Mouse (Mus musculus) embryo, embryonic 10.5 days (tissue): Measurements from ENCODE around the gene Xpot.

ENCODE experiments used
- DNase-seq: peaks from one replicate; pipeline ENCODE4 v3.0.0-alpha.2; 2015; ENCODE audit warnings: low spot score

The Xpot gene

DNA sequence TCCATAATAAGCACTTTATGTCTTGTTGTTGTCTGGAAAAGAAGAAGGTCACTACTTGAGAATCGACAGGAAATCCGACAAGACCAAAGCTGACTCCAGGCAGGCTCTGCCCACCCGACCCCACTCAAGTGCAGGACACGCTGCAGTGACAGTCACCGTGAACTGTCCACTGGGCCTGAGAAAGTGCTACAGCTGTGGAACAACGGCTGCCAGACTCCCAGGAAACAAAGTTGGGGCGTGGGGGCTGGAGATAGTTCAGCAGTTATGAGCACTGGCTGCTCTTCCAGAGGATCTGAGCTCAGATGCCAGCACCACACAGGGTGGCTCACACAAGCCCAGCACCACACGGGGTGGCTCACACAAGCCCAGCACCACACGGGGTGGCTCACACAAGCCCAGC is 49.8 kb downstream of the Xpot start:
- no peak for DNase-seq

DNA sequence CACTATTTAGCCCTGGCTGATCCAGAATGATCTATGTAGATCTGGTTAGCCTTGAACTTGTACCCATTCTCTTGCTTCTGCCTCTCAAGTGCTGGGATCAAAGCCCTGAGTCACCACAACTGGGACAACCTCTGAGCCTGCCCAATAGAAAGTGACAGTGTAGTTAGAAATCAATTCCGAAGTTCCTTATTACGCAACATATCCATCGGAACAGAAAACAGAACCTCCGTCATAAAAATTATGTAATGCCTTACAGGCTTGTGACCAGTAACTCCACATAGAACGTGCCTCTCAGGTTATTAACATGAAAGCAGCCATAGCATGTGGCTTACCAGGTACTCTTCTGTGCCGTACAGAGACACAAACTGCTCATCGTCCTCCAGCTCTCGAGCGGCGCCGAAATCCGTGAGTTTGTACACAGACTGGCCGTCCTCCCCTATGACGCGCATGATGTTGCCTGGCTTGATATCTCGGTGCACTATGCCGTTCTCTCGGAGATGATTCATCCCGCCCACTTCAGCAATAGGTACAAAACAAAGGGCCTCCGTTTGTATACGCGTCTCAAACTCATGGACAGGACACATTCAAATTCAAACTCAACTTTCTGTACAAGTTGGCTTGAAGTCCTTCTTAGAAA is 54.5 kb downstream of the Xpot start:
- DNase-seq: no peak

DNA sequence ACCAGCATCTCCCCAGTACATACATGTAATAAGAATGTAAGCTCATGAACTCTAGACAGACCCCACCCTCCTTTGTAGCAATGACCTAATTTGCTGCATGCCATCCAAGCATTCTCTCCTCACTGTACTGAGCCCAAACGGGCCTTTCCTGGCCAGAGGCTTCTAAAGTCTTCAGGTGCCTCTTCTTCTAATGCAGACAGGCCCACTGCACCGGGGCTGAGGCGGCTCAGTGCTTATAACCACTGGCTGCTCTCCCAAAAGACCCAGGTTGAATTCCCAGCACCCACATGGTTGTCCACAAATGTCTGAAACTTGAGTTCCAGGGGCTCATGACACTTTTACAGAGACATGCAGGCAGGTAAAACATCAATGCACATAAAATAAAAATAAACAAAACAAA is 55.1 kb downstream of the Xpot start:
- no peak for DNase-seq

DNA sequence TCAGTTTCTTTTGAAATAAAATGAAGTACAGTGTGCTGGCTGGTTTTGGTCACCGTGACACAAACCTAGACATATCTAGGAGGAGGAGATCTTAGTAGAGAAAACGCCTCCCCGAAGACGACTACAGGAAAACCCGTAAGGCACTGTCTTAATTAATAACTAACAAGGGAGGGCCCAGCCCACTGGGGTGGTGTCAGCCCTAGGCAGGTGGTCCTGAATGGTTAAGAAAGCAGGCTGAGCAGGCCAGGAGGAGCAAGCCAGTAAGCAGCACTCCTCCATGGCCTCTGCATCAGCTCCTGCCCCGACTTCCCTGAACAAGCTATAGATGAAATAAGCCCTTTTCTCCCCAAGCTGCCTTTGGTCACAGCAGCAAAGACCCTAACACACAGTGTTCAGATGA is 56.3 kb downstream of the Xpot start:
- DNase-seq: no peak

DNA sequence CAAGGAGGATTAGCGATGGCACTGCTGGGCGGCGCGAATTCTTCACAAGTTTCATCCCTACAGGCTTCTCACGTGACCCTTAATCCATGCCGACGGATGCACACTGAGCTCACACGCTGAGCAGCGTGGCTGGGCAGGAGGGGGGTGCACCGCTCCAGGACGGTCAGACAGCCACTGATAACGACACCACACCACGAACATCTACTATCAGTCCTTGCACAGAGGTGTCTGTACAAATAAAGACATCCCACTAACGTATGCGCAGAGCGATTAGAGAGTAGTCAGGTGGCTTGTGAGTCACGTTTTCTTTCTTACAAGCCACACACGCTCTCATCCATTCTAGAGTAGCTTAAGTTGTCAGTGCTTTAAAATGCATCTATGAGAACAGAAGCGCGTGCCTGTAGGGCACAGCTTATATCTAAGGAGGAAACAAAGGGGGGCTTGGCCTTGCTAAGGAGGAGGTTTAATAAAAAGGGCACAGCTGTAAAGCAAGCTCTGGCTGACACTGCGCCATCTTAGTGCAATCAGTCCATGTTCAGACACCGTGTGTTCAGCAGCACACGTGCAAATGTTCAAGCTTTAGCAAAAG is 57.0 kb downstream of the Xpot start:
- DNase-seq: peak; percentile 66

DNA sequence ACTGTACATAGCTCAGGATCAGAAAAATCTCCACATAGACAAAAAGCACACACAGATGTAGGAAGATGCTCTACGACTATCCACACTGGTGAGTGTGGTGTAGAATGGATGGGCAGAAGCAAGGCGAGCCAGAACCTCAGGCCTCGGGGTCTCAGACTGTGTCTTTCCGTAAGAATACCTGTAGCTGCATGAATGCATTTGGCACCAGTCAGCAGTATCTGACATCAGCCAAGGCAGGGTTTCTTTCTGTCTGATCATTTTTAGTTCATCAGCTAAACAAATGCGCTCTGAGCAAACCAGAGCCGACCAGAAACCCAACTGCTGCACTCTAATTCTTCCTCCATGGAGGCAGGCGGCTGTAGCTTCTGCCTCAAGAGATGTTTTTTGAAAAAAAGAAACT is 57.6 kb downstream of the Xpot start:
- DNase-seq: no peak

DNA sequence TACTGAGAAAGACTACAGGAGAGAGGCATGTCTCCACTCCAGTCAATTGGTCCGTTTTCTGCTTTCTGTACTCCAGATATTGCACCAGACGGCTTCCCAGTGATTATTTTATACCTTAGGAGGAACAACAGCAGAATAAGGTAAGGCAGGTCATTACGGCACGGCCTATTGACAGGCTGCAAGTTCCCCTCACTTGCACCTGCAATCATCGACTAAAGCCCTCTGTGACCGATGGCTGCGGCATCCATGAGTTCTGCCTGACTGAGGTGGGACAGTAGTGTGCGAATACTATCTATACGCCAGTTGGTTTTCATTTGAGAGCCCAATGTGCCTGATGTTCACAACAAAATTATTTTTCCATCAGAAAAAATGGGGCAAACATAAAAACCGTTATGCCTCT is 58.1 kb downstream of the Xpot start:
- no peak for DNase-seq

DNA sequence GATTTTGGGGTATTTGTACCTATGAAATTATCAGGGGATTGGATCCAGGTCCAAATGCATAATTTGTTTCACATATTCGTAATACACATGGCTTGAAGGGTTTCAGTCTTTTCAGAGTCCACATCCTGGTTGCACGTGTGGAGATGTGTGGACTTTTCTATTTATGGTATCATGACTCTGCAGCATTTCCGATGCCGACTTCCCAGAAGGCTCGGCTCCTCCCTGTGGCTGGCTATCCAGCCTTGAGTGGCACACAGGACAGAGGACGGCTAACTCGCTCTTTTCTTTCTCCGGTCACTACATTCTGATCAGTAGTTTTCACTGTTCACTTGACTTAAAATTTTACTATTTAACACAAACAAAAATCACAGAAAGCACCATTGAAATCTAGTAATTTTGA is 61.7 kb downstream of the Xpot start:
- no peak for DNase-seq

DNA sequence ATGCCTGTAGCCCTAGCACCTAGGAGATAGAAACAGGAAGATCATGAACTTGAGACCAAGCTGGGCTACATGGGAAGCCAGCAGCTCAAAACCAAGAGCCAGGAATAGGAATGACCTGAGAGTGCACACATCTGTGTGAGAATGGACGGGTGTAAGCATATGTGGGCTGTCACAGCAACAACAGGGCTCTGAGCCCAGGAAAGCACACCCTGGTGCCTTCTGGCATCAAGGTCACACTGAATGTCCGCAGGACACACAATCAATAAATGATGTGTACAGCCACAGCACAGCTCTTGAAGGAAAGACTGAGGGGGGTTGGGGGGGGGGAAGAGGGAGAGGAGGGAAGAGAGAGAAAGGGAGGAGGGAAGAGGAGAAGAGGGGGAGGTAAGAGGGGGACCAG is 67.9 kb downstream of the Xpot start:
- DNase-seq: no peak

DNA sequence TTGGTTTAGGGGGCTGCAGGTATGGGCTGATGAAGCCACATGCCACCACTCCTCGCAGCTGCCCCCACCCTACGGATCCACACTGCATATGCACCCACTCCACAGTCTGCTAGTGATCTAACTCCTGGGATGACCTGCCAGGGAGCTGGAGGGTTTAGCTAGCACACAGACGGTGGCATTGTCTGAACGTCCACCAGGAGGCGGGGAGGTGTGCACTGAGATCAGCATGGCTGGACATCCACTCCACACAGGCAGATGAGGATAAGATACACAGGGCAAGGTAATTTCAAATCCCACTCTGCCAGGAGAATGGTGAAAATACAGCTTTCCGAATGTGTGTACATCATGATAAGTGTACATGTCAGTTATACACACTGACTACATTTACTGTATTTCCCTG is 69.9 kb downstream of the Xpot start:
- no peak for DNase-seq

DNA sequence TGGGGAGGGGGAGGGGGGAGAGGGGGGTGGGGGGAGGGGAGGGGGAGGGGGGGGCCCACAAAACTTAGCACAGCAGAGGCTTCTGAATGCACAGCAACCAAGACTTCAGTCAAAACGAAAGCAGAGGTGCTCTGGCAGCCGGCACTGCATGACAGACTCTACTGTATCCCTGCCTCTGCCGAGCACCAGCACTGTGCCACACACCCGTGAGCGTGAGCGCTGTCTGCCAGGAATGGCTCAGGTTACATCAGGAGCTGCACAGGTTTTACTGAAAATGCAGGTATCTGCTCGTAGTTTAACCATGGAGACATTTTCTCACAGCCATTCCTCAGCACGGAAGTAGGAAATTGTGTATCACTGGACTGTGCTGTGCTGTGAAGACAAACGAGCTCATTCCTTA is 75.8 kb downstream of the Xpot start:
- no peak for DNase-seq

DNA sequence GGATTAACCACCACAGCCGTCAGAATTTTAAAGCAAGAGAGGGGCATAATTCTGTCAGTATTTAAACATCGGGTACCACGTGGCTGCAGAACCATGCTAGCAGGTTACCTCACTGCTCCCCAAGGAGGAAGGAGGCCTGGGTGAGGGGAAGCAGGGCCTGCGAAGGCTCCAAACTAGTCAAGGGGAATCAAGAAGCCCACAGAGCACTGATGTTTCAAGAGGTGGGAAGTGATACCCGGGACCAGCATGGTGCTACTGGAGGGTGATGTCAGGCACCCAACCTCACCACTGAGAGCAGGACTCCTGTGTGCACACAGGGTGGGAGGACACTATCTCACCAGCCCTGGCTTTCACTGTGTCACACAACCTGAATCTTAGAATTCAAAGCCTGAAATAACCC is 76.5 kb downstream of the Xpot start:
- DNase-seq: no peak

DNA sequence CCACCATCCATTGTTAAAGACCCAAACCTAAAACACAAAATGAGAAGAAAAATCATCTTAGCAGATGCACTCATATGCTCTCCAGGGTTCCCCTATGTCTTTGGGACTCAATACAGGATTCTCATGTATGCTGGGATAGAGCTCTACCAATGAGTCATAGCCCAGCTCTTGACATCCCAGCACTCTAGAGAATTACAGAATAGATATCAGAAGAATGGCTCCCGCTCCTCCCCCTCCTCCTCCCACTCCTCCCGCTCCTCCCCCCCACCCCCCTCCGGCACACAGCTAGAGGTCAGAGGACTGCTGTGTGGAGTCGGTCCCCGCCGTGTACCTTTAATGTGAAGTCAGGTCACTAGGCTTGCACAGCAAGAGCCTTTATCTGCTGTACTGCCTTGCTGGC is 79.0 kb downstream of the Xpot start:
- no peak for DNase-seq

DNA sequence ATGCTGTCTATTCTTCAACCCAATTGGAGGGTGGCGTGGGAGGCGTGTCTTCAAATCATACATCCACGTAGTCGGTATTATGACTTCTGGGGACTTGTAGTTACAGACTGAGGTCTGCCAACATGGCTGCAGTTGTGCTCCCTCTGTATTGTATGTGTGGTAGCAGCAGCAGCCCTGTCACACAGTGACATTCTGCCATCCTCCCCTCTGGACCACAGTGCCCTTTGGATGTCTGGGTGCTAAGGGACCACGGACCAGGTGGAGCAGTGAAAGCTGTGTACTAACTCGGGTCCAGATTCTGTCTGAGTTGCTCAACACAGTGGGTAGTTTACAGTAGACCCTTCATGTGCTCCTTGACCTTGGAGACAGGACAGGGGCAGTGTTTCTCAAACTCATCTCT is 82.6 kb downstream of the Xpot start:
- no peak for DNase-seq

DNA sequence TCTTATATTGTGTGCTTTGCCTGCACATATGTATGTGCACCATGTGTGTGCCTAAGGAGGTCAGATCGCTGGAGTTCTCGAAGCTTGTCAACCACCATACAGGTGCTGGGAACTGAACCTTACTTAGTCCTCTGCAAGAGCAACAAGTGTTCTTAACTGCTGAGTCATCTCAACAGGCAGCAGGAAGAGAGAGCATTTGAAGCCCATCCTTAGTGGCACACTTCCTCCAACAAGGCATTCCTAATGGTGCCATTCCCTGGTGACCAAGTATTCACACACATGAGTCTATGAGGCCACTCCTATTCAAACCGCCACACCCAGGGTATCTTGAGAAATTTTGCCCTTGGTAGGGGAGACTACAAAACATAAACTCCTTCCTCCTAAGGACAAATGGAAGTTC is 84.0 kb downstream of the Xpot start:
- DNase-seq: no peak
